ENCODE assay signal across 11 mouse cellular contexts in genomic region chr8:120352096-120352495, GRCm38 (mm10).
DNase-seq lines count a peak whose midpoint lies in the region; ATAC-seq and TF ChIP-seq lines count a peak whose summit lies in the region.
"Had no signal": no experiment of that assay in that cellular context is flagged by ENCODE, and none has a peak within 500 bp of the region (broad histone marks: within the 10 kb centered on the region; RNA-seq: fewer than 3 reads in every experiment).

No protein-coding gene starts in this region.

- no peak for DNase-seq in kidney, adult 2 months
- DNase-seq in neural tube, embryonic 11.5 days (ENCODE audit: low spot score) = no peak
- no peak for DNase-seq in neural tube, embryonic 10.5 days (ENCODE audit: extremely low spot score, low spot score)
- DNase-seq in spleen, adult 12 weeks (ENCODE audit: low spot score) = no peak
- no peak for DNase-seq in lung, postnatal 25 days (ENCODE audit: low spot score)
- DNase-seq: adrenal gland, postnatal 10 days; cerebellum, adult 11-12 months; heart, postnatal 14 days had no signal

- H3K4me2 ChIP-seq in kidney, embryonic 16.5 days (replicated peaks; ENCODE audit: low read depth, low read length) = no peak overlapping the region
- no peak overlapping the region for H3K4me2 ChIP-seq in neural tube, embryonic 11.5 days (ENCODE audit: low read depth)
- H3K4me2 ChIP-seq in limb, embryonic 12.5 days = peak overlapping the region; percentile 26
- H3K4me2 ChIP-seq: liver, embryonic 15.5 days had no signal

- peaks cover 69% of the 10 kb centered on the region for H3K4me1 ChIP-seq in kidney, embryonic 16.5 days (ENCODE audit: insufficient read depth, low read length)
- H3K4me1 ChIP-seq in kidney, adult 2 months (ENCODE audit: control insufficient read depth, insufficient read depth, low read length) = no peaks in the 10 kb centered on the region
- H3K4me1 ChIP-seq in neural tube, embryonic 11.5 days (ENCODE audit: control insufficient read depth, insufficient read depth, low read length) = peaks cover 70% of the 10 kb centered on the region
- peaks cover 69% of the 10 kb centered on the region for H3K4me1 ChIP-seq in limb, embryonic 12.5 days (replicated peaks)

- ATAC-seq in kidney, embryonic 16.5 days (ENCODE audit: low FRiP score, low TSS enrichment) = no peak
- no peak for ATAC-seq in neural tube, embryonic 11.5 days (ENCODE audit: insufficient read depth, low FRiP score, low TSS enrichment)
- ATAC-seq in limb, embryonic 12.5 days (ENCODE audit: insufficient number of reproducible peaks, insufficient read depth, low FRiP score, low TSS enrichment, low read depth) = no peak

- no peaks in the 10 kb centered on the region for H3K36me3 ChIP-seq in kidney, embryonic 16.5 days (ENCODE audit: insufficient read depth, low read length)
- no peaks in the 10 kb centered on the region for H3K36me3 ChIP-seq in kidney, adult 2 months (ENCODE audit: control insufficient read depth, insufficient read depth, low read length)
- no peaks in the 10 kb centered on the region for H3K36me3 ChIP-seq in neural tube, embryonic 11.5 days (ENCODE audit: control insufficient read depth, insufficient read depth, low read length)
- H3K36me3 ChIP-seq in limb, embryonic 12.5 days = no peaks in the 10 kb centered on the region
- H3K36me3 ChIP-seq: liver, embryonic 15.5 days had no signal

- TF ChIP-seq POLR2A in kidney, adult 2 months (IDR thresholded peaks at IDR 0.05; ENCODE audit: low read depth, low read length) = no peak

- WGBS in kidney, embryonic 16.5 days = 10% methylated on average over 10 of the region's 10 CpGs
- 69% methylated on average over 10 of the region's 10 CpGs for WGBS in kidney, adult 2 months
- WGBS in neural tube, embryonic 11.5 days = 33% methylated on average over 10 of the region's 10 CpGs
- WGBS in limb, embryonic 12.5 days = 10% methylated on average over 10 of the region's 10 CpGs

- H3K4me3 ChIP-seq in kidney, embryonic 16.5 days (ENCODE audit: low read length) = no peak overlapping the region
- no peak overlapping the region for H3K4me3 ChIP-seq in kidney, adult 2 months (ENCODE audit: insufficient read depth, low read depth, low read length)
- H3K4me3 ChIP-seq in neural tube, embryonic 11.5 days (ENCODE audit: low read depth, low read length) = no peak overlapping the region
- H3K4me3 ChIP-seq in limb, embryonic 12.5 days (replicated peaks) = no peak overlapping the region
- H3K4me3 ChIP-seq: liver, embryonic 15.5 days had no signal

- TF ChIP-seq CTCF in kidney, adult 2 months (conservative IDR thresholded peaks at IDR 0.05; ENCODE audit: insufficient read depth, insufficient read length, low read depth, low read length) = no peak

- H3K27ac ChIP-seq in kidney, embryonic 16.5 days (ENCODE audit: low read length) = peak overlapping the region; percentile 50; the same call in 1 of the 2 replicates
- H3K27ac ChIP-seq in kidney, adult 2 months (ENCODE audit: insufficient read depth, low read depth, low read length) = no peak overlapping the region
- H3K27ac ChIP-seq in neural tube, embryonic 11.5 days (ENCODE audit: low read depth, low read length) = peak overlapping the region; percentile 35; the same call in 1 of the 2 replicates
- no peak overlapping the region for H3K27ac ChIP-seq in limb, embryonic 12.5 days
- H3K27ac ChIP-seq: liver, embryonic 15.5 days had no signal

- no peak overlapping the region for H3K9ac ChIP-seq in kidney, embryonic 16.5 days (replicated peaks; ENCODE audit: low read length)
- H3K9ac ChIP-seq in neural tube, embryonic 11.5 days (ENCODE audit: low read length) = no peak overlapping the region
- H3K9ac ChIP-seq in limb, embryonic 12.5 days (replicated peaks) = no peak overlapping the region
- H3K9ac ChIP-seq: liver, embryonic 15.5 days had no signal

- no peaks in the 10 kb centered on the region for H3K27me3 ChIP-seq in kidney, embryonic 16.5 days (ENCODE audit: insufficient read depth, low read length)
- no peaks in the 10 kb centered on the region for H3K27me3 ChIP-seq in kidney, adult 2 months (replicated peaks; ENCODE audit: control insufficient read depth, insufficient read depth, low read length)
- no peaks in the 10 kb centered on the region for H3K27me3 ChIP-seq in neural tube, embryonic 11.5 days (ENCODE audit: control insufficient read depth, insufficient read depth, low read length)
- 0 out of 2 replicates have a peak, but pooled peaks cover 3% of the 10 kb centered on the region for H3K27me3 ChIP-seq in limb, embryonic 12.5 days

- H3K9me3 ChIP-seq in kidney, embryonic 16.5 days (ENCODE audit: low read length) = no peaks in the 10 kb centered on the region
- no peaks in the 10 kb centered on the region for H3K9me3 ChIP-seq in neural tube, embryonic 11.5 days (ENCODE audit: control insufficient read depth, low read length)
- no peaks in the 10 kb centered on the region for H3K9me3 ChIP-seq in limb, embryonic 12.5 days
- H3K9me3 ChIP-seq: liver, embryonic 15.5 days had no signal

Comparison
In these comparisons a context has a peak if more than half of its experiments do, and no peak if none do; other contexts are left out.
1. H3K27ac ChIP-seq: peak in kidney, embryonic 16.5 days (single experiment) and neural tube, embryonic 11.5 days (single experiment); none in kidney, adult 2 months (single experiment) and limb, embryonic 12.5 days (single experiment).